Mouse (Mus musculus) kidney, adult 8-10 months (tissue): ENCODE measurements around the gene Gm9972.
A peak's percentile ranks its signal among the peaks of the same experiment; 100 is the strongest.

Experiments
- DNase-seq, 2 experiments: peaks; one replicate each; pipeline ENCODE4 v3.0.0; 2022

The Gm9972 gene

DNA sequence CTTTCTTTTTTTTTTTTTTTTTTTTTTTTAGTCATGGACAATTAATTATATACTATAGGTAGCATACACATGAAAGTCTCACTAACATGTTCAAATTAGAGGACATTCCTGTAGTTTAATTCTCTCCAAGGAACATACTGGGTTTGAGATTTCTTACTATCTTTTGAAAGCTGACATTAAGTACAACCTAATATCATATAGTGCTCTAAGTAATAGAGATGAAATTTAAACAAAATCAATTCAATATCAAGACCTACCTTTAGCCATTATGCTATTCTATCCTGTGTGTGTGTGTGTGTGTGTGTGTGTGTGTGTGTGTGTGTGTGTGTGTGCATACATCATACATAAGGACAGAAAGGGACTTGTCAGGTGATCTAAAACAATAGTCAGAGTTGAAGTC, at the start of gene Gm9972:
TSS of gene Gm9972 (plus strand) at position 301 of the 400 bp plus-strand sequence.
- DNase-seq: no peak

GRCm38 (mm10) chr11:42999188-42999587, 36.4 kb upstream of the Gm9972 start:
- DNase-seq: peak; percentile 4 to 7

DNA sequence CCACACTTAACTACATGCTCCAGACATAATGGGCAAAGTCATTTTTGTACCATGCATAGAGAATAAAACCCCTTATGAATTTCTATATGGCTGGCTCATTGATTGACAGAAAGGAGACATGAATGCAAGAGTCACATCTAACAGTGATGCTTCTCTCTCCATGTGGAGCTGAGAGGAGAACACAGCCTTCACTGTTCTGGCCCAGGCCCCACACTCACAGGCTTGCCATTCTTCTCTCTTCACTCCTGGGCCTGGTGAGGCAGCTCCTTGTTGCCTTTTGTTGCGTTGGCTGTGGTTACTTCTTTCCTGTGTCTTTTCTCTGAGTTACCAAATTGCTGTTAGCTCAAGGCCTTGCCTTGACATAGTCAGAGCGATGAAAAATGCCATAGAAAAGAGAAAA, 23.6 kb upstream of the Gm9972 start:
- no peak for DNase-seq

- DNase-seq: no peak
Observed at GRCm38 (mm10) chr11:43012980-43013379, 22.6 kb upstream of the Gm9972 start.

DNA sequence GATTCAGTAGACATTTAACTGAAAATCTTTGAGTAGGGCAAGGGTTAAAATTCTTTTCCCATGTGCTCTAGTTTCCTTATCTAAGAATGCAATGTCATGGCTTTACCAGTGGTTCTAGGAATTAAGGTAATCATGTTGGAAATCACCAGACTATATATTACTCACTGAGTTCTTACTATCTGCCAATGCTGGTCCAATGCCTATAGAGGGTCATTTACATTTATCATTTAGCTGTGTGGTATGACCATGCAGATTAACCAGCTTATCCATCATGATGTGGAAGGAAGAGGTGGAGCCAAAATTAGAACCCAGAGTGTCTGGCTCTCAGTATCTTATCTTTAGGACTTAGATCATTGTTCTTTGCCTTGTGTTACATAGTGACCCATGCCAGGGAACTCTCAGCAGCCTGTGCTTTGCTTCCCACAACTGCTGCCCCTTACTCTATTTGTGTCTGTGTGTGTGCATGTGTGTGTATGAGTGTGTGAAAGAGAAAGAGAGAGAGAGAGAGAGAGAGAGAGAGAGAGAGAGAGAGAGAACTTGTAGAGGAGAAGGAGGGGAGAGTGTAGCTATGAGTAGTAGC, 12.3 kb upstream of the Gm9972 start:
- no peak for DNase-seq

DNA sequence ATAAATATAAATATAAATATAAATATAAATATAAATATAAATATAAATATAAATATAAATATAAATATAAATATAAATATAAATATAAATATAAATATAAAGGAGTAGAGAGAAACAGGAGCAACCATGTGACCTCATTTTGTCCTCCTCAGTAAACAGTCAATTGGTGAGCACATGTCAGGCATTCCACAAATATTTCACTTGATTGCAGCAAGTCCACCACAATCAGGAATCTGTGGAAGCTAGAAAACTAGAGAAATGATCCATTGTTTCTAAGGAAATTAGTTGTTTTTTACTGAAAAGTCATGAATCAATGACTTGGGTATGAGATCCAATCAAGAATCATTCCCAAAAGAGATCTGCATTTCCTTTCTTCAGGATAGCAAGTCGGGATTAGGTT, 5.7 kb upstream of the Gm9972 start:
- no peak for DNase-seq

GRCm38 (mm10) chr11:43032141-43032540, 3.4 kb upstream of the Gm9972 start:
- no peak for DNase-seq

DNA sequence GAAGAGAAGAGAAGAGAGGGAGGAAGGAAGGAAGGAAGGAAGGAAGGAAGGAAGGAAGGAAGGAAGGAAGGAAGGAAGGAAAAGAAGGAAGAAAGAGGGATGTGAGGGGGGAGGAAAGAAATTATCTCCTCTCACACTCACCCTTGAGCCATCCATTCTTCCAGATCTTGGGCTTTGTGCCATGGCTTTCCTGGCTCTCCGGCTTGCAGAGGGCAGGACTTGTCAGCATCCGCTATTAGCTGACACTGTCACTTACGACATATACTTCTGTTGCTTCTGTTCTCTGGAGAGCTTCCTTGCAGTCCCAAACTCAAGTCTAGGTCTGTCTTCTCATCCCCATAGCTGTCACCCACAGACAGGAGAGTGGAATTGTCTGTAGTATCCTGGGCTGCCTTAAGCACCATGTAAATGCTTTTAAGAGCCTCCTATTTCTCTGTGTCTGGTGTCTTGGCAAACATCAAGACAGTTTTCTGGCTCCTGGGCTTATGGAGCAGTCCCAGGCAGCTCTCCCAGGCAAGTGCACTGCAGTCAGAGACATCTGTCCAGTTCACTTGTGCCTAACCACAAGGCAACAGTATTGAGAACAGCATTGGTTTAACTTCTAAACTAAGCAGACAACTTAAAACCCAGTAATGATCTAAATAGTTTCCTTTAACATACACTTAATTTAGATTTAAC, 10.5 kb downstream of the Gm9972 start:
- no peak for DNase-seq

GRCm38 (mm10) chr11:43049363-43049762, 13.8 kb downstream of the Gm9972 start:
- DNase-seq: no peak

DNA sequence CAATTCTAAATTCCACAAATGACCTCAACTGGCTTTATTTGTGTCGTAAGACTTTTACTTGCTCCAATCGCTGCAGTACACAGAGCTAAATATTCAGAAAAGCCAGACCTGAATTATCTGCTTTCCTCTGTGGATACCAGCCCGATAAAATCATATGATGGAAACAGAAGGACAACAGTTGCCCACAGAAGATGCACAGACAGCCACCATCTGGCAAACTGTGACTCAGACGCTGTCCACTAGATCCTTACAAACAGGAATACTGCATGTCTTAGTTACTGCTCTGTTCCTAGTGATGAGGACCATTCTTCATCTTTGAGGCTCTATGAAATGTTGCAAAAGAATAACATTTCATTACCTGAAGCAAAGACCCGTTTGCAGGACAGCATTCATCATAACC, 19.4 kb downstream of the Gm9972 start:
- DNase-seq: no peak

DNA sequence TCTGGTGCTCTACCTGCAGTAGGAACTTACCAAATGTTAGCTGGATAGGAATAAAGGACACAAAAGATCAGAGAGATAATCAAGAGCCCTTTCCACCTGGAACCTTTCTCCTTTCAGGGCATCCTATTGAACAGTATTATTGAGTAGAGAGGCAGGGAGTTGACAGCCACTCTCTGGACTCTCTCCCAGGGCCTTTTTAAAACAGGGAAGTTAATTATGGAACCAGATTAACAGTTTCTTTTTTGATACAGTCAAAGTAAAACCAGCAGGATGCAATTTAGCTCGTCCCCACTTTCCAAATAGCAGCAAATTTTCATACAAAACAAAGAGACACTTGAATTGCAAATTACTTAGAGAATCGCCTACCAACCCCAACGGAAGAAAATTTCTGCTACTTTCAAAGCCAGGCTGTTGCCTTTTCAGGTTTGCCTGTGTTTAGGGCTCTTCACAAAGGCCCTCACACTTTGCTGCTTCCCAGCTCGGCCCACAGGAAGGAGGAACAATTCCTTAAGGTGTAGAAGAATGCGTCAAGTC, 24.0 kb downstream of the Gm9972 start:
- no peak for DNase-seq

GRCm38 (mm10) chr11:43062286-43062685, 26.7 kb downstream of the Gm9972 start:
- no peak for DNase-seq

GRCm38 (mm10) chr11:43086309-43087050, 50.9 kb downstream of the Gm9972 start:
- no peak for DNase-seq
